ENCODE assay signal across 8 mouse cellular contexts in the genomic region with DNA sequence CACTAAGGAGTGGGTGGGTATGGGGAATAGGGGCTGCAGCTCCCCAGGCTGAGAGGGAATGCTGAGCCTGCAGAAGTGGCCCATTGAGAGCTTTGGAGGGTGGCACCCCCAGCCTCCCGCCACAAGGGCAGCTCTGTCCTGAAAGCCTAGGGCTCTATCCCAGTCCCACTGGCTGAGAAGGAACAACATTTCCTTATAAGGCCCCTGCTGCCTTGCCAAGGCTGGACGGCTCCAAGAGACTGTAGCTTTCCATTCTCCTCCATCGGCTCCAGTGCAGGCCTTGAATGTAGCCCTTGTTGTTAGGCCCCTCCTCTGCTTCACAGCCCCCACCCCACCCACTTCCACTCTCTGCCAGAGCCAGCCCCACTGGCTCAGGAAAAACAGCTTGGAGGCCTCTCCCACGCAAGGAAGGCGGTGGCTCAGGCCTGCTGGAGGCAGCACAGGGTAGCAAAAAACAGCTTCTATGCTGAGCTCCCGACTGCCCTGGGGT.
DNase-seq lines count a peak whose midpoint lies in the region; ATAC-seq and TF ChIP-seq lines count a peak whose summit lies in the region.

No protein-coding gene starts in this region.

- H3K27ac ChIP-seq in cerebellum, adult 2 months (ENCODE audit: insufficient read depth, low read length) = no peak overlapping the region
- H3K27ac ChIP-seq in forebrain, embryonic 13.5 days = no peak overlapping the region
- H3K27ac ChIP-seq in heart, embryonic 13.5 days (replicated peaks) = no peak overlapping the region; the same call in 1 of the 2 replicates
- H3K27ac ChIP-seq in kidney, embryonic 16.5 days (ENCODE audit: low read length) = peak overlapping the region; percentile 65
- H3K27ac ChIP-seq in limb, embryonic 12.5 days = peak overlapping the region; percentile 83
- H3K27ac ChIP-seq in midbrain, postnatal 0 days (ENCODE audit: low read depth, low read length) = no peak overlapping the region

- no peak overlapping the region for H3K9ac ChIP-seq in forebrain, embryonic 13.5 days
- H3K9ac ChIP-seq in heart, embryonic 13.5 days = no peak overlapping the region; the same call in 1 of the 2 replicates
- peak overlapping the region; percentile 36; the same call in 1 of the 2 replicates for H3K9ac ChIP-seq in kidney, embryonic 16.5 days (replicated peaks; ENCODE audit: low read length)
- no peak overlapping the region for H3K9ac ChIP-seq in limb, embryonic 12.5 days (replicated peaks)
- no peak overlapping the region for H3K9ac ChIP-seq in midbrain, postnatal 0 days (replicated peaks; ENCODE audit: low read length, poor library complexity, severe bottlenecking)

- peaks cover 7% of the 10 kb centered on the region for H3K4me1 ChIP-seq in cerebellum, adult 2 months (ENCODE audit: control insufficient read depth, insufficient read depth, low read length)
- 0 out of 2 replicates have a peak, but pooled peaks cover 11% of the 10 kb centered on the region for H3K4me1 ChIP-seq in forebrain, embryonic 13.5 days
- peaks cover 17% of the 10 kb centered on the region; the same call in 1 of the 2 replicates for H3K4me1 ChIP-seq in heart, embryonic 13.5 days
- H3K4me1 ChIP-seq in kidney, embryonic 16.5 days (ENCODE audit: insufficient read depth, low read length) = peaks cover 18% of the 10 kb centered on the region
- H3K4me1 ChIP-seq in limb, embryonic 12.5 days (replicated peaks) = peaks cover 9% of the 10 kb centered on the region
- no peaks in the 10 kb centered on the region for H3K4me1 ChIP-seq in midbrain, postnatal 0 days (ENCODE audit: insufficient read depth, low read length)

- H3K9me3 ChIP-seq in forebrain, embryonic 13.5 days (replicated peaks) = no peaks in the 10 kb centered on the region
- no peaks in the 10 kb centered on the region for H3K9me3 ChIP-seq in heart, embryonic 13.5 days
- H3K9me3 ChIP-seq in kidney, embryonic 16.5 days (ENCODE audit: low read length) = no peaks in the 10 kb centered on the region
- H3K9me3 ChIP-seq in limb, embryonic 12.5 days = no peaks in the 10 kb centered on the region
- H3K9me3 ChIP-seq in midbrain, postnatal 0 days (ENCODE audit: low read length) = no peaks in the 10 kb centered on the region

- no peak for TF ChIP-seq POLR2A in cerebellum, adult 2 months (IDR thresholded peaks at IDR 0.05; ENCODE audit: borderline replicate concordance, insufficient read depth, low read length)

- WGBS in cerebellum, adult 2 months = 41% methylated on average over 6 of the region's 6 CpGs
- WGBS in forebrain, embryonic 13.5 days = 30% methylated on average over 6 of the region's 6 CpGs
- WGBS in heart, embryonic 13.5 days = 17% methylated on average over 6 of the region's 6 CpGs
- WGBS in kidney, embryonic 16.5 days = 6% methylated on average over 6 of the region's 6 CpGs
- WGBS in limb, embryonic 12.5 days = 22% methylated on average over 6 of the region's 6 CpGs
- 41% methylated on average over 5 of the region's 6 CpGs for WGBS in midbrain, postnatal 0 days

- H3K27me3 ChIP-seq in cerebellum, adult 2 months (ENCODE audit: control insufficient read depth, insufficient read depth, low read length) = no peaks in the 10 kb centered on the region
- H3K27me3 ChIP-seq in forebrain, embryonic 13.5 days = no peaks in the 10 kb centered on the region
- no peaks in the 10 kb centered on the region; the same call in 1 of the 2 replicates for H3K27me3 ChIP-seq in heart, embryonic 13.5 days (replicated peaks)
- H3K27me3 ChIP-seq in kidney, embryonic 16.5 days (ENCODE audit: insufficient read depth, low read length) = no peaks in the 10 kb centered on the region
- no peaks in the 10 kb centered on the region for H3K27me3 ChIP-seq in limb, embryonic 12.5 days
- H3K27me3 ChIP-seq in midbrain, postnatal 0 days (ENCODE audit: insufficient read depth, low read length) = no peaks in the 10 kb centered on the region

- TF ChIP-seq CTCF in cerebellum, adult 2 months (IDR thresholded peaks at IDR 0.05; ENCODE audit: borderline replicate concordance, insufficient read depth, low read depth, low read length) = 0 out of 2 replicates have a peak, but pooled peaks have one; percentile 22
- TF ChIP-seq CTCF in midbrain, postnatal 0 days (IDR thresholded peaks at IDR 0.05) = peak; percentile 53

- H3K36me3 ChIP-seq in forebrain, embryonic 13.5 days (ENCODE audit: poor library complexity, severe bottlenecking) = no peaks in the 10 kb centered on the region
- H3K36me3 ChIP-seq in heart, embryonic 13.5 days = no peaks in the 10 kb centered on the region
- H3K36me3 ChIP-seq in kidney, embryonic 16.5 days (ENCODE audit: insufficient read depth, low read length) = no peaks in the 10 kb centered on the region
- no peaks in the 10 kb centered on the region for H3K36me3 ChIP-seq in limb, embryonic 12.5 days
- no peaks in the 10 kb centered on the region for H3K36me3 ChIP-seq in midbrain, postnatal 0 days (ENCODE audit: insufficient read depth, low read length)

- H3K4me3 ChIP-seq in cerebellum, adult 2 months (replicated peaks; ENCODE audit: insufficient read depth, low read depth, low read length) = no peak overlapping the region
- no peak overlapping the region for H3K4me3 ChIP-seq in forebrain, embryonic 13.5 days
- no peak overlapping the region for H3K4me3 ChIP-seq in heart, embryonic 13.5 days
- H3K4me3 ChIP-seq in kidney, embryonic 16.5 days (ENCODE audit: low read length) = no peak overlapping the region
- H3K4me3 ChIP-seq in limb, embryonic 12.5 days (replicated peaks) = no peak overlapping the region
- H3K4me3 ChIP-seq in midbrain, postnatal 0 days (ENCODE audit: low read depth, low read length) = no peak overlapping the region

- H3K4me2 ChIP-seq in forebrain, embryonic 13.5 days = no peak overlapping the region; the same call in 1 of the 2 replicates
- H3K4me2 ChIP-seq in heart, embryonic 13.5 days = no peak overlapping the region
- H3K4me2 ChIP-seq in kidney, embryonic 16.5 days (replicated peaks; ENCODE audit: low read depth, low read length) = no peak overlapping the region
- H3K4me2 ChIP-seq in limb, embryonic 12.5 days = no peak overlapping the region
- no peak overlapping the region for H3K4me2 ChIP-seq in midbrain, postnatal 0 days (ENCODE audit: low read depth, low read length, poor library complexity, severe bottlenecking)

- peak; percentile 46 to 67 for DNase-seq in cerebellum, adult 2 months
- peak; percentile 88 for DNase-seq in midbrain, postnatal 0 days (ENCODE audit: low spot score)
- peak; percentile 83 for DNase-seq in testis, postnatal 14 days (ENCODE audit: low spot score)

- peak; percentile 94 for ATAC-seq in forebrain, embryonic 13.5 days
- ATAC-seq in heart, embryonic 13.5 days (ENCODE audit: extremely low read depth, insufficient number of reproducible peaks, low FRiP score, low TSS enrichment) = peak; percentile 76
- peak; percentile 95 for ATAC-seq in kidney, embryonic 16.5 days (ENCODE audit: low FRiP score, low TSS enrichment)
- peak; percentile 93 for ATAC-seq in limb, embryonic 12.5 days (ENCODE audit: insufficient number of reproducible peaks, insufficient read depth, low FRiP score, low TSS enrichment, low read depth)
- peak; percentile 94 for ATAC-seq in midbrain, postnatal 0 days (ENCODE audit: low FRiP score)
- ATAC-seq in activated CD4-positive, CD25-positive, alpha-beta regulatory T cell, adult 4 months = no peak

Comparison
In these comparisons a context has a peak if more than half of its experiments do, and no peak if none do; other contexts are left out.
1. H3K27ac ChIP-seq: peak in kidney, embryonic 16.5 days (single experiment) and limb, embryonic 12.5 days (single experiment); none in cerebellum, adult 2 months (single experiment), forebrain, embryonic 13.5 days (single experiment), heart, embryonic 13.5 days (single experiment) and midbrain, postnatal 0 days (single experiment).
2. Peak in every context shown above with its lines, with median percentiles within 50 percentile points of each other: DNase-seq.